Mouse (Mus musculus) embryonic fibroblast, embryonic 13.5 days (primary cell): Measurements from ENCODE around the gene Fam117a.

Experiments used
- CTCF ChIP-seq: IDR thresholded peaks from 2 replicates; pipeline ENCODE4 v1.5.1; 2011; ENCODE audit warnings: mild to moderate bottlenecking, control low read depth, low read length, moderate library complexity, borderline replicate concordance; ENCODE audit not compliant: insufficient read depth
- POLR2A ChIP-seq: IDR thresholded peaks from 2 replicates; pipeline ENCODE4 v1.6.1; 2011; ENCODE audit warnings: low read depth, mild to moderate bottlenecking, control low read depth, low read length, moderate library complexity

- TF ChIP-seq CTCF (no peak), POLR2A (no peak)
These were observed 15.9 kb downstream of the Fam117a start for GRCm38 (mm10) chr11:95352686-95353085.
